Mouse (Mus musculus) thymus, adult 18-20 months (tissue): ENCODE results near the gene Jup.
"Not testable (repeated sequence)": the region's sequence is repeated elsewhere in the genome, so short reads cannot be mapped to it uniquely, and the experiment has no call there.

Experiments
- DNase-seq, 2 experiments: peaks; one replicate each; pipeline ENCODE4 v3.0.0; 2022; ENCODE audit warnings: mixed read lengths in 2 of 2

Jup gene

DNA sequence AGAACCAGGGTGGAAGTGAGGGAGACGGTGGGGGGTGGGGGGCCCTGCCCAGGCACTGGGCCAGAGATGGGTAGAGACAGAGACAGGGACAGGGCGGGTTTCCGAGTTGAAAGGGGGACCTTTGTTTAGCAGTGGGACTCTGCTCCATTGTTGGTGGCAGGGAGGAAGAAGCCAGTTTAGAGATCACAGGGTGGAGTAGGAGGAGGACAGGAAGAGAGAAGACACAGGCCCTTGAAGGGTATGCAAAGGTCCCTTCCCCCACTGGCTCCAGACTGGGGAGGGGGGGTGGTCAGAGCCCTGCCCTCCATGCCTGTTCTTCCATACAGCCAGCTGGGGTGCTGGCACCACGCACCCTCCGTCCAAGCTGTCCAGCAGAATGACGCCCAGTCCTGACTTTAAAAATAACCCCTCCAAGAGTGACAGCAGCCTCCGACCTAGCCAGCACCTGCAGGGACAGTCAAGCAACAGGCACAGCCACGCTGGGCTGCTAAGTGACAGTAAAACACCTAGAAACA, 7.6 kb downstream of the Jup start:
- no peak for DNase-seq

GRCm38 (mm10) chr11:100388588-100388987, 9.0 kb downstream of the Jup start:
- DNase-seq = no peak

DNA sequence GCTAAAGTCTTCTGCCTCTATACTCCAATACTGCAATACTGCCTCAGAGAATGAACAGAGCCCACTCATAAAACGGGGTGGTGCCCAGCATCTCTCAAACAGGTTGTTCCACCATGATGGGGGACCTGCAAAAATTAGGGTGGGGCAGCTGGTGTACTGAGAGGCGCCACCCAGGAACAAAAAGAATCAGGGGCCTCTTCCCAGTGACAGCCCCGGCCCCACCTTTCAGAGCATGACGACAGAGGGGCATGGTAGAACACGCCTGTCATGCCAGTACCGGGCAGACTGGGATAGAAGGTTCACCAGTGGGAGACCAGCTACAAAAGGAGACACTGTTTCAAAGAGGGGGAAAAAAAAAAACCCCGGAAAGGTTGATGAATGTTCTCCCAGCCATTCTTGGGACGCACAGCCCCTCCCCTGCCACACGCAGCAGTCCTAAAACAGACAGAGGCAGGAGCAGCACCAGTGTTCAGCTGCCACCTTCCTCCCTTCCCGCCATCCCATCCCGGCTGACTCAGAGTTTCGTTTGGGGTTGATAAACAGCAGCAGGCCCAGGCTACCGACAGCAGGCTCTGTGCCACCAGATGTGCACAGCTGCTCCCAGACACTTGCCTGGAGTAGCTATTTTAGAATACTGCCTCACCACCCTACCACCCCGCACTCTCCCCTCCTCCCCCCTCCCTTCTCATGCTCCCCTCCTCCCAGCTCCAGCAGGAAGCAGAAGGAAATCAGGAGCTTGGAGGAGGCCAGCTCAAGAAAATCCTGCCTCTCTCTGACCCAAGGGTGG, 9.8 kb downstream of the Jup start:
- no peak for DNase-seq

- DNase-seq = no peak
These were observed 10.5 kb downstream of the Jup start for GRCm38 (mm10) chr11:100387111-100387510.

DNA sequence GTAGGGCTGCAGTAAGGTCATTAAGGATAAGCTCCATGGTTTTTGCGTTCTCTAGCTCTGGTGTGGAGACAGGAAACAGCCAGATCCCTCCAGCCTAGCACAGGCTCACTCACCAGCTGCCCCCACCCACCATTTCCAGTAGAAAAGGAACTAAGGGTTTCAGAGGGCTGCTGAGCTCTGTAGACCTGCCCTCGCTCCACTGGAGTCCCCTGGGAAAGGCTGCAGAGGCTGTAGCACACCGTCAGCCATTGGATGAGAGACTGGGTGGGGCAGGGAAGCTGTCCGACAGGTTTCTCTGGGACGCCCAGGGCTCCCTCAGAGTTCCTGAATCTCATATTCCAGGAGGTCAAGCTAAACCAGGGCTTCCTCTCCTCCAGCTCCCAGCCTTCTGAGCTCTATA, 11.0 kb downstream of the Jup start:
- no peak for DNase-seq

- DNase-seq = no peak
These were observed 12.5 kb downstream of the Jup start for GRCm38 (mm10) chr11:100385016-100385415.

DNA sequence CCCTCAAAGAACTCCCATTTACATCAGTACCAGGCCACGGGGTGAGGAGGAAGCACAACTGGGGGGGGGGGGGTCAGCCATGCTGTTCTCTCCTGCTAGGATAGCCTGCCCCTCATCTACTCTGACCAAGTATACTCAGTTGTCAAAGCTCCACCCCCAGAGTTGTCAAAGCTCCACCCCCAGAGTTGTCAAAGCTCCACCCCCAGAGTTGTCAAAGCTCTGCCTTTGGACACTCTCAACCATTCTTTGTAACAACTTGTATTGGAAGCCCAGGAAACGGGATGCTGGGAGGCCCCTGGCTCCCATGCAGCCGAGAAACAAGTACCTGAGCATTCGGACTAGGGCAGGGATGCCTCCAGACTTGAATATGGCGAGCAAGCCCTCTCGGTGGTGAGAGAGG, 14.9 kb downstream of the Jup start:
- DNase-seq = no peak

GRCm38 (mm10) chr11:100379311-100379710, 18.3 kb downstream of the Jup start:
- no peak for DNase-seq

DNA sequence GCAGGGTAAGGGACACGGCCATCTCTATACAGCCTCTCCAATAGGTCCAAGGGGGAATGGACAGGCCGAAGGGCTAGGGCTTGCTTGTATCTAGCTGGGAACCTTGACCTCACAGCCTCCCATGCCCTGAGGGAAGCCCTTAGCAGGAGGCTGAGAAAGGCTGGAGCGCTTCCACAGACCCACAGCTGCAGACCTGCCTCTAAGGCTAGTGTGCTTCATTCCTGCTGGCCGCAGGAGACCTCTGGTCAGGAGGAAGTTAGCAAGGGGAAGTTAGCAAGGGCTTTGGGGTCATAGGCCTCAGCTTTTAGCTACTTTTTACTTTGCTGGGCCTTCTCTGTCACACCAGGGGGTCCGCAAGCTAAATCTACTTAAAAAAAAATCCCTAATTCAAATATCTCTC, 19.1 kb downstream of the Jup start:
- no peak for DNase-seq

GRCm38 (mm10) chr11:100377989-100378388, 19.6 kb downstream of the Jup start:
- DNase-seq = no peak

DNA sequence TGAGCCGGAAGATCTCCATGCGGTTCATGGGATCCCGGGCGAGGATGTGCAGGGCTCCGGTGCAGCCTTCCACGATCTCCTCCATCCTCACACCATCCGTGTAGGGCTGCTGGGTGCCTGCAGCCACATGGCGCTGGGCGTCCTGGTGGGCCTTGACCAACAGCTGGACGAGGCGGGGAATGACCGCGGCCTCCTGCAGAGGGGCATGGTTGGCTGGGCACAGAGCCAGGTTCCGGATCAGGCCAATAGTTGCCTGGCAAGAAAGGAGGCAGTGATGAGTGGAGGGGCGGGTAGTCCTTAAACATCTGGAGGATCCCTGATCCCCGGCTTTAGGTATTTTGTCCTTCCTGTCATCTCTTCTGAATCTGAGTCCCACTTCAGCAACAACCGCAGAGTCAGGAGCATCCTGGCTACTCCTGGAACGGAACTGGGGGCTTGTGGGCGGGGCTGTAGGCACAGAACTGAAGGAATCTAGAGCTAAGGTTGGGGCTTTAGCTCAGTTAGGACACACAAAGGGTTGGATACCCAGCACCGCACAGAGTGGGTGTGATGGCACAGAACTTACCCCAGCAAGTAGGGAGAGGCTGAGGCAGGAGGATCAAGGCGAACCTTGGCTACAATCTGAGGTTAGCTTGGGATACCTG, 20.7 kb downstream of the Jup start:
- no peak for DNase-seq

DNA sequence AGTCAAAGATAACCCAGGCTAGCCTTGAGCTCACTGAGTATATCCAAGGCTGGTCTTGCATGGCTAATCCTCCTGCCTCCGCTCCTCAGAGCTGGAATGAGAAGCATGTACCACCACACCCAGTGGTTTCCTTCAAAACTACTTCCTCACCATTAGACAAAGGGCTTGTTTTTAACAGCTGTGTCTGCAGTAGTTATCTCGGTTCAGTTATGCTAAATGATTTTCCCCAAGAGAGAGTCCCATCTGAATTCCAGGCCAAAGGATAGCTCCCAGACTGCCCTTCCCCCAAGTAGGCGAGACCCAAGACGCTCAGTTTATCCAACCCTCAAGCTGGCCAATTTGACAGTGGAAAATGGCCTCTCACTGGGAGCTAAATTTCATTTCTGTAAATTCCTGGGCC, 21.6 kb downstream of the Jup start:
- no peak for DNase-seq

- no peak for DNase-seq
These were observed 22.4 kb downstream of the Jup start for GRCm38 (mm10) chr11:100375127-100375526.

- no peak for DNase-seq
These were observed 25.5 kb downstream of the Jup start for GRCm38 (mm10) chr11:100371981-100372558.

GRCm38 (mm10) chr11:100369822-100370221, 27.7 kb downstream of the Jup start:
- no peak for DNase-seq

- no peak for DNase-seq
These were observed 28.4 kb downstream of the Jup start for GRCm38 (mm10) chr11:100369145-100369544.

- DNase-seq = peak; percentile 28 to 44
These were observed 34.5 kb downstream of the Jup start for GRCm38 (mm10) chr11:100362979-100363562.

- peak in 1 of 2 experiments; percentile 47 for DNase-seq
These were observed 35.2 kb downstream of the Jup start for GRCm38 (mm10) chr11:100362209-100362978.

- not testable (repeated sequence) for DNase-seq
These were observed 36.5 kb downstream of the Jup start for GRCm38 (mm10) chr11:100361059-100361458.

DNA sequence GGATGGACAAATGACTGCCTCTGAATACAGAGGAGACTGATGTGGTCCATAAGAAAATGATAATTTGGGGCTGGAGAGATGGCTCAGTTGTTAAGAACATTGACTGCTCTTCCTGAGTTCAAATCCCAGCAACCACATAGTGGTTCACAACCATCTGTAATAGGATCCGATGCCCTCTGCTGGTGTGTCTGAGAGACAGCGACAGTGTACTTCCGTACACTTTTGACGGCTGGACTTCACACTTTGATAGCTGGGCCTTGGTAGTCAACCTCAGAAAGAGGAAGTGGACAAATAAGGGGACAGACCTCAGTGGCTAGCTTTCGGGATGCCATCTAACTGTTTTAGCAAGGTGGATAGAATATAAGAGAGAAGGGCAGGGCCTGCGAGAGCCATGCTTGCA, 37.4 kb downstream of the Jup start:
- no peak for DNase-seq

DNA sequence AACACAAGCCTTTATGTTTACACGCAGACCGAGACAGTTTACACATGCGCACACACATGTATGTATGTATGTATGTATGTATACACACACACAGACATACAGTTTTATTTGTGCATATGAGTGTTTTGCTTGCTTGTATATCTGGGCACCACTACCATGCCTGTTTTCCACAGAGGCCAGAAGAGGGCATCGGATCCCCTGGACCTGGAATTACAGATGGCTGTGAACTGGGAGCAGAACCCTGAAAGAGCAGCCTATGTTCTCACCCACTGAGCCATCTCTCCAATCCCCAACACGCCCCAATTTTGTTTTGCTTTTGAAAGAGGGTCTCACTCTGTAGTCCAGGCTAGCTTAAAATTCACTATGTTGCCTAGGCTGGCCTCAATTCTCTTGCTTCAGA, 40.2 kb downstream of the Jup start:
- no peak for DNase-seq

- no peak for DNase-seq
These were observed 40.7 kb downstream of the Jup start for GRCm38 (mm10) chr11:100356819-100357211.
